Mouse (Mus musculus): ENCODE measurements around the gene Cer1. TPM values are rescaled to one million over a fixed set of nuclear protein-coding genes. Genes with fewer than 3 reads are reported as not detected.

The Cer1 gene
- total RNA-seq, 1 experiment: not detected

DNA sequence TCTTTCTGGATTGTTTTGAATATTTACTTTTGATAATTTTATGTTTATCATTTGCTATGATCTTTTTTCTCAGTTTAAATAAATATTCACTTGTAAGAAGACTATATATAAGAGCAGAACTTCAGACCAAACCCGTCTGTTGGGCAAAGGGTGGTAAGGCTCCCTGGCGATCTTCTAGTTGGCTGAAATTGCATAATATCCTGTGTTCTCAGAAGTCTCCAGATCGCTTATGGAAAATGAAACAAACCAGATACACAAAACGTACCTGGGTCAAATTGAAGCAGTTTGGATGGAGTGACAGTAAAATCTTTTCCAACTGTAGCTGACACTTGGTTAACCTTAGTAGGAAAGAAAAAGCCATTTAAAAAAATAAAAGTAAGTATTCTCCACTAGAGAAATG, 37.0 kb upstream of the Cer1 start:
- Histone ChIP-seq H3K9me3 (ENCODE audit: control insufficient read depth, insufficient read depth, low read depth, low read length) (no peaks in the 10 kb centered on the region), H3K36me3 (ENCODE audit: control insufficient read depth, insufficient read depth, low read length, poor library complexity, severe bottlenecking) (no peaks in the 10 kb centered on the region), H3K9ac (ENCODE audit: insufficient read depth, low read depth, low read length, poor library complexity, severe bottlenecking) (no peak overlapping the region), H3K27ac (ENCODE audit: insufficient read depth, low read depth, low read length, poor library complexity, severe bottlenecking) (no peak overlapping the region), H3K4me1 (ENCODE audit: control insufficient read depth in 2 of 2, insufficient read depth in 2 of 2, low read length in 2 of 2, poor library complexity in 1 of 2) (no peaks in the 10 kb centered on the region), H3K4me3 (ENCODE audit: insufficient read depth in 1 of 2, low read depth in 1 of 2, low read length in 2 of 2, poor library complexity in 1 of 2, severe bottlenecking in 1 of 2) (no peak overlapping the region)
- no peak for DNase-seq (ENCODE audit: low read depth, low spot score)
- in situ Hi-C loops (cut with MboI; ENCODE audit: low sequenced_read_pairs in 2 of 2, unreplicated experiment in 2 of 2): no loop called here
- TF ChIP-seq ZNF384 (IDR thresholded peaks at IDR 0.05; ENCODE audit: low read depth, low read length): no peak
- no peak for TF ChIP-seq CHD2 (IDR thresholded peaks at IDR 0.05; ENCODE audit: low read depth, low read length)
- TF ChIP-seq ZC3H11A (IDR thresholded peaks at IDR 0.05; ENCODE audit: borderline replicate concordance, low read depth, low read length): no peak
- TF ChIP-seq MAFK (IDR thresholded peaks at IDR 0.05; ENCODE audit: insufficient read depth, low read depth, low read length): no peak
- TF ChIP-seq HCFC1 (IDR thresholded peaks at IDR 0.05; ENCODE audit: borderline replicate concordance, insufficient read depth, low read length): no peak

DNA sequence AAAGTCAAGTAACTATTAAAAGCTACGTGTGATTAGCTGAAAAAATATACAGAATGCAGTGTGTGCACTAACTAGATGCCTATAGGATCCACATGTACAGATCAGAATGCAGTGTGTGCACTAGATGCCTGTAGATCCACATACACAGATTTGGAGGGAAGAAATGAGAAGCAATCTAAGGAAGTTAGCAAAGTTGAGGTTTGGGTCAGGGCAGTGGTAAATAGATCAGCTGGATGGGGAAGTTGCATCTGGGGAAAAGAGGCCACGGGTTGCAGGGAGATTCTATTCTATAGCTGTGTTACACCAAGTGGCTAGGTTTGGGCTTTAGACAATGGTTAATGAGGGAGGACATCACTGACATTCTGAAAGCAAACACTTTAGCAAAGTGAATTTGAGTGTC, 33.7 kb upstream of the Cer1 start:
- no peak overlapping the region for H3K9ac ChIP-seq (ENCODE audit: insufficient read depth, low read depth, low read length, poor library complexity, severe bottlenecking)
- in situ Hi-C loops (cut with MboI; ENCODE audit: low sequenced_read_pairs in 2 of 2, unreplicated experiment in 2 of 2): no loop called here
- TF ChIP-seq ZNF384 (IDR thresholded peaks at IDR 0.05; ENCODE audit: low read depth, low read length) (no peak), ZC3H11A (IDR thresholded peaks at IDR 0.05; ENCODE audit: borderline replicate concordance, low read depth, low read length) (no peak), HCFC1 (IDR thresholded peaks at IDR 0.05; ENCODE audit: borderline replicate concordance, insufficient read depth, low read length) (no peak), MAFK (IDR thresholded peaks at IDR 0.05; ENCODE audit: insufficient read depth, low read depth, low read length) (no peak), CHD2 (IDR thresholded peaks at IDR 0.05; ENCODE audit: low read depth, low read length) (no peak)
- no peak overlapping the region for H3K27ac ChIP-seq (ENCODE audit: insufficient read depth, low read depth, low read length, poor library complexity, severe bottlenecking)
- H3K4me1 ChIP-seq (ENCODE audit: control insufficient read depth in 2 of 2, insufficient read depth in 2 of 2, low read length in 2 of 2, poor library complexity in 1 of 2): no peaks in the 10 kb centered on the region
- DNase-seq (ENCODE audit: low read depth, low spot score): no peak
- no peaks in the 10 kb centered on the region for H3K36me3 ChIP-seq (ENCODE audit: control insufficient read depth, insufficient read depth, low read length, poor library complexity, severe bottlenecking)
- no peaks in the 10 kb centered on the region for H3K9me3 ChIP-seq (ENCODE audit: control insufficient read depth, insufficient read depth, low read depth, low read length)
- no peak overlapping the region for H3K4me3 ChIP-seq (ENCODE audit: insufficient read depth in 1 of 2, low read depth in 1 of 2, low read length in 2 of 2, poor library complexity in 1 of 2, severe bottlenecking in 1 of 2)

DNA sequence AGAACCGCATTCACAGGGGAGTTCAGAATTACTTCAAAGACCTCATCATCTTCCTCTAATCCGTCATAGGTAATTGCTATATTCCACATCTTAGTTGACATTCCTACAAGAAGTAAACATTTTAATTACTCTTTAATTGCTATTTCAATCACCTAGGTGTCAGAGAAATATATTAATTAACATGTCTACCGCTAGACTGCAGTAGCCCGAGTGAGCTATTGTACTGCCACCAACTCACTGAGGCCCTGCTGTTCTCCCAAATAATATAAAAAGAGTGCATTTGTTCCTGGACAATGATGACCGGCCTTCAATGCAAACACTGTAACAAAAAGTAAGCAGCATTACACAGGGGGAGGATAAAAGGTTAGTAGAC, 31.7 kb upstream of the Cer1 start:
- in situ Hi-C loops (cut with MboI; ENCODE audit: low sequenced_read_pairs in 2 of 2, unreplicated experiment in 2 of 2): no loop called here
- no peak overlapping the region for H3K9ac ChIP-seq (ENCODE audit: insufficient read depth, low read depth, low read length, poor library complexity, severe bottlenecking)
- no peak for DNase-seq (ENCODE audit: low read depth, low spot score)
- TF ChIP-seq ZC3H11A (IDR thresholded peaks at IDR 0.05; ENCODE audit: borderline replicate concordance, low read depth, low read length) (no peak), HCFC1 (IDR thresholded peaks at IDR 0.05; ENCODE audit: borderline replicate concordance, insufficient read depth, low read length) (no peak), CHD2 (IDR thresholded peaks at IDR 0.05; ENCODE audit: low read depth, low read length) (no peak), MAFK (IDR thresholded peaks at IDR 0.05; ENCODE audit: insufficient read depth, low read depth, low read length) (no peak), ZNF384 (IDR thresholded peaks at IDR 0.05; ENCODE audit: low read depth, low read length) (no peak)
- H3K4me3 ChIP-seq (ENCODE audit: insufficient read depth in 1 of 2, low read depth in 1 of 2, low read length in 2 of 2, poor library complexity in 1 of 2, severe bottlenecking in 1 of 2): no peak overlapping the region
- no peaks in the 10 kb centered on the region for H3K36me3 ChIP-seq (ENCODE audit: control insufficient read depth, insufficient read depth, low read length, poor library complexity, severe bottlenecking)
- no peaks in the 10 kb centered on the region for H3K9me3 ChIP-seq (ENCODE audit: control insufficient read depth, insufficient read depth, low read depth, low read length)
- H3K27ac ChIP-seq (ENCODE audit: insufficient read depth, low read depth, low read length, poor library complexity, severe bottlenecking): no peak overlapping the region
- H3K4me1 ChIP-seq (ENCODE audit: control insufficient read depth in 2 of 2, insufficient read depth in 2 of 2, low read length in 2 of 2, poor library complexity in 1 of 2): no peaks in the 10 kb centered on the region

- H3K4me3 ChIP-seq (ENCODE audit: insufficient read depth in 1 of 2, low read depth in 1 of 2, low read length in 2 of 2, poor library complexity in 1 of 2, severe bottlenecking in 1 of 2): no peak overlapping the region
- no peak overlapping the region for H3K9ac ChIP-seq (ENCODE audit: insufficient read depth, low read depth, low read length, poor library complexity, severe bottlenecking)
- no peaks in the 10 kb centered on the region for H3K36me3 ChIP-seq (ENCODE audit: control insufficient read depth, insufficient read depth, low read length, poor library complexity, severe bottlenecking)
- in situ Hi-C loops (cut with MboI; ENCODE audit: low sequenced_read_pairs in 2 of 2, unreplicated experiment in 2 of 2): no loop called here
- no peak overlapping the region for H3K27ac ChIP-seq (ENCODE audit: insufficient read depth, low read depth, low read length, poor library complexity, severe bottlenecking)
- H3K9me3 ChIP-seq (ENCODE audit: control insufficient read depth, insufficient read depth, low read depth, low read length): no peaks in the 10 kb centered on the region
- no peak for DNase-seq (ENCODE audit: low read depth, low spot score)
- TF ChIP-seq MAFK (IDR thresholded peaks at IDR 0.05; ENCODE audit: insufficient read depth, low read depth, low read length) (no peak), ZNF384 (IDR thresholded peaks at IDR 0.05; ENCODE audit: low read depth, low read length) (no peak), CHD2 (IDR thresholded peaks at IDR 0.05; ENCODE audit: low read depth, low read length) (no peak), ZC3H11A (IDR thresholded peaks at IDR 0.05; ENCODE audit: borderline replicate concordance, low read depth, low read length) (no peak), HCFC1 (IDR thresholded peaks at IDR 0.05; ENCODE audit: borderline replicate concordance, insufficient read depth, low read length) (no peak)
- H3K4me1 ChIP-seq (ENCODE audit: control insufficient read depth in 2 of 2, insufficient read depth in 2 of 2, low read length in 2 of 2, poor library complexity in 1 of 2): no peaks in the 10 kb centered on the region
Observed at GRCm38 (mm10) chr4:82916003-82916677, 31.2 kb upstream of the Cer1 start.

Measured in ES-E14 (cell line).